Mouse (Mus musculus) cortical plate, adult 2 months (tissue): ENCODE results near the gene Foxn2.

Source experiments
- CTCF ChIP-seq: fragments of 200-500 bp; IDR thresholded peaks from 2 replicates; pipeline ENCODE4 v1.5.1; 2011; ENCODE audit warnings: mild to moderate bottlenecking, control low read depth, low read length; ENCODE audit not compliant: insufficient read depth; ENCODE audit errors: extremely low read depth
- POLR2A ChIP-seq: fragments of 200-500 bp; IDR thresholded peaks from 2 replicates; pipeline ENCODE4 v1.6.1; 2011; ENCODE audit warnings: mild to moderate bottlenecking, low read length, control low read depth; ENCODE audit not compliant: insufficient read depth; ENCODE audit errors: extremely low read depth

DNA sequence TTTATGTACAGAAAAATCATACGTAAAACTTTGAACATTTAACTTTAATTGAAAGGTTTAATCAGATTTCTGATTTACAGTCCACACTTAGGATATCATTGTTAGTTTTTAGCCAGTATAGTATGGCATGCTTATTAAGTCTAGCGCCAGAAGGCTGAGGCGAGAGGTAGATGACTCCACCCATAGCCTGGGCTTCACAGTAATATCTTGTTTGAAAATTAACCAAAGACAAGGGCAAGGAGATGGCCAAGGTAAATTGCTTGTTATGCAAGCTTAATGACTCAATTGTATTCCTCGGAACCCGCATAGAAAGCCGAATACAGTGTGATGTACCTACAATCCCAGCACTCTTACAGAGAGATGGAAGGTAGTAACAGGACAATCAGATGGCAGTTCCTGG lies 42.4 kb upstream of the Foxn2 start:
- TF ChIP-seq POLR2A (no peak), CTCF (no peak)
